Mouse (Mus musculus): ENCODE measurements at regions not wholly inside any gene's neighbourhood (a gene's known extent, or its start where the extent isn't known, plus 50 kb on each side); places are given as distances from the start of the nearest gene placed in this dataset.

GRCm38 (mm10) chr7:78123386-78123785, 614.4 kb downstream of the Ntrk3 start:
- Histone ChIP-seq H3K4me1 (ENCODE audit: insufficient read depth, low read length) (no peaks in the 10 kb centered on the region), H3K36me3 (ENCODE audit: insufficient read depth, low read length) (no peaks in the 10 kb centered on the region), H3K4me3 (ENCODE audit: low read length) (no peak overlapping the region), H3K9ac (replicated peaks; ENCODE audit: low read length) (no peak overlapping the region), H3K9me3 (ENCODE audit: low read length) (no peaks in the 10 kb centered on the region), H3K27me3 (ENCODE audit: insufficient read depth, low read length) (no peaks in the 10 kb centered on the region), H3K4me2 (ENCODE audit: low read depth, low read length) (no peak overlapping the region), H3K27ac (no peak overlapping the region)
- no peak for DNase-seq (ENCODE audit: low spot score)
- ATAC-seq: no peak
- WGBS: 70% methylated on average over 1 of the region's 1 CpGs
- no peak for TF ChIP-seq CTCF (IDR thresholded peaks at IDR 0.05; ENCODE audit: low read depth)

GRCm38 (mm10) chr7:78121151-78121486, 616.7 kb downstream of the Ntrk3 start:
- 84% methylated on average over 5 of the region's 5 CpGs for WGBS
- no peak overlapping the region for H3K9ac ChIP-seq (replicated peaks; ENCODE audit: low read length)
- no peaks in the 10 kb centered on the region for H3K27me3 ChIP-seq (ENCODE audit: insufficient read depth, low read length)
- H3K4me2 ChIP-seq (ENCODE audit: low read depth, low read length): no peak overlapping the region
- no peak overlapping the region for H3K4me3 ChIP-seq (ENCODE audit: low read length)
- DNase-seq (ENCODE audit: low spot score) (no peak), ATAC-seq (no peak)
- no peaks in the 10 kb centered on the region for H3K9me3 ChIP-seq (ENCODE audit: low read length)
- H3K27ac ChIP-seq: no peak overlapping the region
- TF ChIP-seq CTCF (IDR thresholded peaks at IDR 0.05; ENCODE audit: low read depth): no peak
- no peaks in the 10 kb centered on the region for H3K4me1 ChIP-seq (ENCODE audit: insufficient read depth, low read length)
- no peaks in the 10 kb centered on the region for H3K36me3 ChIP-seq (ENCODE audit: insufficient read depth, low read length)

- Histone ChIP-seq H3K4me1 (ENCODE audit: insufficient read depth, low read length) (no peaks in the 10 kb centered on the region), H3K27me3 (ENCODE audit: insufficient read depth, low read length) (no peaks in the 10 kb centered on the region), H3K9me3 (ENCODE audit: low read length) (no peaks in the 10 kb centered on the region), H3K36me3 (ENCODE audit: insufficient read depth, low read length) (no peaks in the 10 kb centered on the region), H3K4me2 (ENCODE audit: low read depth, low read length) (no peak overlapping the region), H3K27ac (no peak overlapping the region), H3K9ac (replicated peaks; ENCODE audit: low read length) (no peak overlapping the region), H3K4me3 (ENCODE audit: low read length) (no peak overlapping the region)
- no peak for TF ChIP-seq CTCF (IDR thresholded peaks at IDR 0.05; ENCODE audit: low read depth)
- DNase-seq (ENCODE audit: low spot score) (no peak), ATAC-seq (no peak)
- WGBS: 78% methylated on average over 5 of the region's 5 CpGs
Measured at GRCm38 (mm10) chr7:78120462-78121150, 617.2 kb downstream of the Ntrk3 start.

GRCm38 (mm10) chr7:78119809-78120208, 618.0 kb downstream of the Ntrk3 start:
- DNase-seq (ENCODE audit: low spot score): no peak
- no peak overlapping the region for H3K27ac ChIP-seq

GRCm38 (mm10) chr7:78111291-78111690, 626.5 kb downstream of the Ntrk3 start:
- Histone ChIP-seq H3K36me3 (ENCODE audit: insufficient read depth, low read length) (no peaks in the 10 kb centered on the region), H3K4me2 (ENCODE audit: low read depth, low read length) (no peak overlapping the region), H3K27ac (no peak overlapping the region), H3K4me1 (ENCODE audit: insufficient read depth, low read length) (no peaks in the 10 kb centered on the region), H3K27me3 (ENCODE audit: insufficient read depth, low read length) (no peaks in the 10 kb centered on the region), H3K4me3 (ENCODE audit: low read length) (no peak overlapping the region), H3K9me3 (ENCODE audit: low read length) (no peaks in the 10 kb centered on the region), H3K9ac (replicated peaks; ENCODE audit: low read length) (no peak overlapping the region)
- ATAC-seq (no peak), DNase-seq (ENCODE audit: low spot score) (no peak)
- WGBS: 65% methylated on average over 6 of the region's 6 CpGs
- no peak for TF ChIP-seq CTCF (IDR thresholded peaks at IDR 0.05; ENCODE audit: low read depth)

More at GRCm38 (mm10) chr7:78119809-78120208, 618.0 kb downstream of the Ntrk3 start:
- WGBS: 74% methylated on average over 1 of the region's 1 CpGs
- TF ChIP-seq CTCF (IDR thresholded peaks at IDR 0.05; ENCODE audit: low read depth): no peak
- Histone ChIP-seq H3K4me1 (ENCODE audit: insufficient read depth, low read length) (no peaks in the 10 kb centered on the region), H3K4me2 (ENCODE audit: low read depth, low read length) (no peak overlapping the region), H3K4me3 (ENCODE audit: low read length) (no peak overlapping the region), H3K9me3 (ENCODE audit: low read length) (no peaks in the 10 kb centered on the region), H3K36me3 (ENCODE audit: insufficient read depth, low read length) (no peaks in the 10 kb centered on the region), H3K9ac (replicated peaks; ENCODE audit: low read length) (no peak overlapping the region), H3K27me3 (ENCODE audit: insufficient read depth, low read length) (no peaks in the 10 kb centered on the region)
- no peak for ATAC-seq

- no peak overlapping the region for H3K4me3 ChIP-seq (ENCODE audit: low read length)
- no peaks in the 10 kb centered on the region for H3K27me3 ChIP-seq (ENCODE audit: insufficient read depth, low read length)
- H3K9ac ChIP-seq (replicated peaks; ENCODE audit: low read length): no peak overlapping the region
- no peak overlapping the region for H3K4me2 ChIP-seq (ENCODE audit: low read depth, low read length)
- H3K4me1 ChIP-seq (ENCODE audit: insufficient read depth, low read length): no peaks in the 10 kb centered on the region
- ATAC-seq (no peak), DNase-seq (ENCODE audit: low spot score) (no peak)
- H3K27ac ChIP-seq: no peak overlapping the region
- no peak for TF ChIP-seq CTCF (IDR thresholded peaks at IDR 0.05; ENCODE audit: low read depth)
- WGBS: 66% methylated on average over 2 of the region's 2 CpGs
- no peaks in the 10 kb centered on the region for H3K36me3 ChIP-seq (ENCODE audit: insufficient read depth, low read length)
- H3K9me3 ChIP-seq (ENCODE audit: low read length): no peaks in the 10 kb centered on the region
Measured at GRCm38 (mm10) chr7:78103536-78104279, 634.1 kb downstream of the Ntrk3 start.

- Histone ChIP-seq H3K4me2 (ENCODE audit: low read depth, low read length) (no peak overlapping the region), H3K27me3 (ENCODE audit: insufficient read depth, low read length) (no peaks in the 10 kb centered on the region), H3K27ac (no peak overlapping the region), H3K9ac (replicated peaks; ENCODE audit: low read length) (no peak overlapping the region), H3K4me1 (ENCODE audit: insufficient read depth, low read length) (no peaks in the 10 kb centered on the region), H3K36me3 (ENCODE audit: insufficient read depth, low read length) (no peaks in the 10 kb centered on the region), H3K9me3 (ENCODE audit: low read length) (no peaks in the 10 kb centered on the region), H3K4me3 (ENCODE audit: low read length) (no peak overlapping the region)
- no peak for ATAC-seq
- 88% methylated on average over 3 of the region's 3 CpGs for WGBS
- DNase-seq (ENCODE audit: low spot score): no peak
- no peak for TF ChIP-seq CTCF (IDR thresholded peaks at IDR 0.05; ENCODE audit: low read depth)
Measured at GRCm38 (mm10) chr7:78102396-78102795, 635.4 kb downstream of the Ntrk3 start.

Data from hindbrain, postnatal 0 days (tissue).